Mouse (Mus musculus) left cerebral cortex, adult 6 months (tissue): ENCODE data around the gene Cdh8. TPM values are rescaled to one million over a fixed set of nuclear protein-coding genes. Genes with fewer than 3 reads are reported as not detected.

Experiments used
- long read RNA-seq, 2 experiments: library from polyadenylated mRNA; unstranded; transcript quantifications; one replicate each; pipeline ENCODE4 v2.0.0; 2019 to 2020
- polyA plus RNA-seq: library from polyadenylated mRNA; unstranded; fragments of <200 nt; fragmentation: Nextera tagmentation; gene quantifications from 2 replicates; pipeline ENCODE4 v1.2.3, GENCODE M21; 2021

Gene Cdh8
- 9.0 and 12.9 TPM in 2 replicates for polyA plus RNA-seq
- long read RNA-seq, experiment 1, full-length matches to known transcripts: 54 of 93 reads
- long read RNA-seq, experiment 1, partial matches to known transcripts: 24 of 93 reads
- long read RNA-seq, experiment 1, other reads (novel, unspliced or antisense): 15 of 93 reads
- long read RNA-seq, experiment 2, full-length matches to known transcripts: 11 of 29 reads
- long read RNA-seq, experiment 2, partial matches to known transcripts: 10 of 29 reads
- long read RNA-seq, experiment 2, other reads (novel, unspliced or antisense): 8 of 29 reads

GRCm38 (mm10) chr8:99415966-99416781 is at the start of gene Cdh8:
Gene Cdh8 (minus strand): TSS chr8:99416471.

